Mouse (Mus musculus) adrenal gland, postnatal 10 days (tissue): ENCODE measurements around the gene Ina. TPM values are rescaled to one million over a fixed set of nuclear protein-coding genes. Genes with fewer than 3 reads are reported as not detected.
A peak's percentile ranks its signal among the peaks of the same experiment; 100 is the strongest.

Experiments
- DNase-seq: peaks from one replicate; pipeline ENCODE4 v3.0.0; 2021; ENCODE audit warnings: mixed read lengths
- total RNA-seq, 2 experiments: library from RNA; stranded (reverse); gene quantifications; 2 replicates each; pipeline ENCODE4 v1.2.3; 2021

Ina gene
- total RNA-seq, 2 experiments from 2014 or later: 7.6 to 12.2 TPM

DNA sequence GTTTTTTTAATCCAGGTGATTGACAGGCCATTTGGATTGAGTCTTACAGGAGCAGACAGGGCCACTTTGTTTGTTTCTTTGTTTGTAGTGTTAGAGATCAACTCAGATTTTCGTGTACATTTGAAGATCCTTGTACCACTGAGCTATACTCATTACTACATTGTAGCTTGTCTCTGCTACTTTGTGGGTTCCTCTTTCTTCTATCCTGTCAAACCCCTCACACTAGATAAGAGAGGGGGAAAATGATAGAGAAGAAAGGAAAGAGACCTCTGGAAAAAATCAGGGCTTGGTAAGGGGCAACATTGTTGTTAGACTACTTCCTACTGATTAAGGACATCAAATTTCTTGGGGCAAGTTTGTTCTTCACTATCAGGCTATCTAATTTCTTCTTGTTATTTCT, 43.2 kb downstream of the Ina start:
- DNase-seq: no peak

- no peak for DNase-seq
Measured at GRCm38 (mm10) chr19:47065860-47066259, 51.4 kb downstream of the Ina start.

DNA sequence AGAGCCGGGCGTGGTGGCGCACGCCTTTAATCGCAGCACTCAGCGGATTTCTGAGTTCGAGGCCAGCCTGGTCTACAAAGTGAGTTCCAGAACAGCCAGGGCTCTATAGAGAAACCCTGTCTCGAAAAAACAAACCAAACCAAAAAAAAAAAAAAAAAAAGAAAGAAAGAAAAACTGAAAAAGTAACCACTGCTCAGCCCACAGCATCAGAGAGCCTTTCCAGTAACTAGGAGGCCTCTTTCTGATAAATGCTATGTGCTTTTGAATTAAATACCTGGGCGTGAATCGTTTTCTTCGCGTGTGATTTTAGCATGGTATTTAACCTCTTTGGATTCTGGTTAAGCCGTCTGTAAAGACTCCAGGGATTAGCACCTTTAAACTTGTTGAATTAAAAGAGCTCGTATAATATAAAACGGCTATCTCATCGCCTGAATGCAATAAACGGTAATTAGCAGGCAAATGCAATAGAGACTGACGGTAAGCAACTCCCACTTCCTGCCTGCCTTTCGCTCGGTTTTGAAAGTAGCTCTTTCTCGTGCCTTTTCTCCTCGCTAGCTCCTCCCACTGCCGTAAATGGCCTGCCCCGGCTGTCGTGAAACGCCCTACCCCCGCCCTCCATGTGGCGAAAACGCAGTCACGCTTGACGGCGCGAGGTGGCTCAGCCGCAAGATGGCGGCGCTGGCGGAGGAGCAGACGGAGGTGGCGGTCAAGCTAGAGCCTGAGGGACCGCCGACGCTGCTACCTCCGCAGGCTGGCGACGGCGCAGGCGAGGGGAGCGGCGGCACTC, 52.8 kb downstream of the Ina start, which contains the start of gene Taf5:
Gene Taf5, plus strand, starts transcription at position 651 of the 787 bp plus-strand sequence.
- DNase-seq: peak; percentile 98

DNA sequence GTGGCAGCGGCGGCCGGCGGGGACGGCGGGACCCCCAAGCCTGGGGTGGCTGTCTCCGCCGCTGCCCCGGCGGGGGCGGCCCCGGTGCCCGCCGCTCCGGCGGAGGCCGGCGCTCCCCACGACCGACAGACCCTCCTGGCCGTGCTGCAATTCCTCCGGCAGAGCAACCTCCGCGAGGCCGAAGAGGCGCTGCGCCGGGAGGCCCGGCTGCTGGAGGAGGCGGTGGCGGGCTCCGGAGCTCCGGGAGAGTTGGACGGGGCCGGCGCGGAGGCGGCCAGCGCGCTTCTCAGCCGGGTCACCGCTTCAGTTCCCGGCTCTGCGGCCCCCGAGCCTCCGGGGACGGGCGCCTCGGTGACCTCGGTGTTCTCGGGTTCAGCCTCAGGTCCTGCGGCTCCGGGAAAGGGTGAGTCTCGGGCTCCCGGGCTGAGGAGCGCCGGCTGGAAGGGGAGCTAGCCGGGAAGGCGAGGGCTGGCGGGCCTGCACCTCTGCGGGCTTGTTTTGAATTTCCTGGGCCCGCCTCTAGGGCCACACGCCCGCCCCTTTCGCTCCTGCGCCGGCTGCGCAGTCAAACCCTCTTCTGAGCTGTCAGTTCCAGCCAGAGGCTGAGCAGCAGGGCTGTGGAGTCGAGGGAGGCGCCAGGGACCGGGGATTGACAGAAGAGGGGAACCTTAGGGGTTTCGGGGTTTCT, 53.6 kb downstream of the Ina start:
- peak; percentile 93 for DNase-seq

Other genes with a start within 250 kb of the Ina start
- 10 to 100 TPM; 73.1 to 77.3 TPM for gene Nt5c2, start 455 bp downstream of the Ina start, total RNA-seq
- 1 to 10 TPM; 8.6 to 8.9 TPM for gene Pcgf6, start 36.2 kb downstream of the Ina start, total RNA-seq
- 1 to 10 TPM; 4.4 to 4.8 TPM for gene Taf5, start 53.0 kb downstream of the Ina start, total RNA-seq
- gene Usmg5, start 75.9 kb downstream of the Ina start, total RNA-seq: 1,000 to 10,000 TPM; 1,198 to 1,276 TPM
- gene Pdcd11, start 76.1 kb downstream of the Ina start, total RNA-seq: 10 to 100 TPM; 18.9 to 20.5 TPM
- 1 to 10 TPM; 3.5 to 4.9 TPM for gene Calhm2, start 123.6 kb downstream of the Ina start, total RNA-seq
- gene Calhm1, start 129.6 kb downstream of the Ina start, total RNA-seq: not detected
- not detected for gene Calhm3, start 143.1 kb downstream of the Ina start, total RNA-seq
- 10 to 100 TPM; 13.6 to 19.4 TPM for gene Neurl1a, start 164.1 kb downstream of the Ina start, total RNA-seq